Mouse (Mus musculus) megakaryocyte, embryonic 14.5 days (primary cell): ENCODE results near the gene Pde9a. TPM values are rescaled to one million over a fixed set of nuclear protein-coding genes. Genes with fewer than 3 reads are reported as not detected.

Source experiments
- H3K27me3 ChIP-seq: replicated peaks from 2 replicates; pipeline ENCODE3; 2012; ENCODE audit warnings: inconsistent platforms
- H3K36me3 ChIP-seq: replicated peaks from 2 replicates; pipeline ENCODE3; 2012; ENCODE audit warnings: low read length, inconsistent platforms, mixed read lengths
- H3K4me1 ChIP-seq: 2 replicates; pipeline ENCODE4 v1.6.1; 2012; ENCODE audit warnings: inconsistent platforms
- H3K4me3 ChIP-seq: replicated peaks from 2 replicates; pipeline ENCODE3; 2012; ENCODE audit warnings: moderate library complexity, mild to moderate bottlenecking, inconsistent platforms
- H3K9me3 ChIP-seq: 2 replicates; pipeline ENCODE4 v1.6.1; 2012; ENCODE audit warnings: inconsistent platforms
- FLI1 ChIP-seq: IDR thresholded peaks from 2 replicates; pipeline ENCODE4 v1.6.1; 2012; ENCODE audit warnings: low read length, inconsistent platforms, mixed read lengths
- GATA1 ChIP-seq: IDR thresholded peaks from 3 replicates; pipeline ENCODE4 v1.6.1; 2012; ENCODE audit warnings: mixed read lengths, low read length, inconsistent platforms, borderline replicate concordance
- polyA plus RNA-seq: library from polyadenylated mRNA; stranded (reverse); fragments of >175 nt; gene quantifications from 2 replicates; pipeline ENCODE4 v1.2.3, GENCODE M21; 2012; ENCODE audit warnings: low replicate concordance; ENCODE audit not compliant: insufficient read depth

The Pde9a gene
- polyA plus RNA-seq, 1 experiment = not detected

- H3K27me3 ChIP-seq = peaks cover 39% of the 10 kb centered on the region
- H3K4me3 ChIP-seq = no peak overlapping the region
- TF ChIP-seq GATA1 (no peak), FLI1 (no peak)
- H3K4me1 ChIP-seq = peaks cover 3% of the 10 kb centered on the region; the same call in 1 of the 2 replicates
- H3K9me3 ChIP-seq = peaks cover 21% of the 10 kb centered on the region
- no peaks in the 10 kb centered on the region for H3K36me3 ChIP-seq
Measured at GRCm38 (mm10) chr17:31425827-31426698, 40.1 kb downstream of the Pde9a start.

GRCm38 (mm10) chr17:31429402-31429801 lies 43.4 kb downstream of the Pde9a start:
- no peak for TF ChIP-seq GATA1
- TF ChIP-seq FLI1 = no peak
- Histone ChIP-seq H3K27me3 (peaks cover 49% of the 10 kb centered on the region), H3K4me3 (no peak overlapping the region), H3K36me3 (no peaks in the 10 kb centered on the region), H3K9me3 (peaks cover 21% of the 10 kb centered on the region), H3K4me1 (peaks cover 24% of the 10 kb centered on the region; the same call in 1 of the 2 replicates)

- no peaks in the 10 kb centered on the region for H3K36me3 ChIP-seq
- H3K4me1 ChIP-seq = peaks cover 26% of the 10 kb centered on the region; the same call in 1 of the 2 replicates
- TF ChIP-seq GATA1 (no peak), FLI1 (no peak)
- H3K27me3 ChIP-seq = peaks cover 39% of the 10 kb centered on the region
- peak overlapping the region; percentile 69 for H3K4me3 ChIP-seq
- peaks cover 21% of the 10 kb centered on the region for H3K9me3 ChIP-seq
Measured at GRCm38 (mm10) chr17:31432878-31433281, 46.9 kb downstream of the Pde9a start.

- Histone ChIP-seq H3K4me1 (peaks cover 28% of the 10 kb centered on the region; the same call in 1 of the 2 replicates), H3K4me3 (peak overlapping the region; percentile 69), H3K36me3 (no peaks in the 10 kb centered on the region), H3K27me3 (peaks cover 39% of the 10 kb centered on the region), H3K9me3 (peaks cover 21% of the 10 kb centered on the region)
- TF ChIP-seq GATA1 (no peak), FLI1 (no peak)
Measured at GRCm38 (mm10) chr17:31433401-31433928, 47.5 kb downstream of the Pde9a start.

GRCm38 (mm10) chr17:31433978-31434797 lies 48.2 kb downstream of the Pde9a start:
- Histone ChIP-seq H3K4me1 (peaks cover 28% of the 10 kb centered on the region; the same call in 1 of the 2 replicates), H3K9me3 (peaks cover 15% of the 10 kb centered on the region), H3K27me3 (peaks cover 39% of the 10 kb centered on the region), H3K36me3 (no peaks in the 10 kb centered on the region), H3K4me3 (no peak overlapping the region)
- TF ChIP-seq GATA1 (no peak), FLI1 (no peak)

- H3K9me3 ChIP-seq = peaks cover 8% of the 10 kb centered on the region
- H3K36me3 ChIP-seq = no peaks in the 10 kb centered on the region
- TF ChIP-seq FLI1 (no peak), GATA1 (no peak)
- peaks cover 28% of the 10 kb centered on the region; the same call in 1 of the 2 replicates for H3K4me1 ChIP-seq
- H3K27me3 ChIP-seq = peaks cover 39% of the 10 kb centered on the region
- no peak overlapping the region for H3K4me3 ChIP-seq
Measured at GRCm38 (mm10) chr17:31434825-31435325, 48.9 kb downstream of the Pde9a start.

GRCm38 (mm10) chr17:31435934-31436813 lies 50.2 kb downstream of the Pde9a start:
- H3K9me3 ChIP-seq = peaks cover 3% of the 10 kb centered on the region; the same call in 1 of the 2 replicates
- no peaks in the 10 kb centered on the region for H3K36me3 ChIP-seq
- H3K27me3 ChIP-seq = peaks cover 39% of the 10 kb centered on the region
- peaks cover 26% of the 10 kb centered on the region; the same call in 1 of the 2 replicates for H3K4me1 ChIP-seq
- TF ChIP-seq GATA1 (no peak), FLI1 (no peak)
- H3K4me3 ChIP-seq = no peak overlapping the region

GRCm38 (mm10) chr17:31436814-31437406 lies 50.9 kb downstream of the Pde9a start:
- Histone ChIP-seq H3K27me3 (peaks cover 40% of the 10 kb centered on the region), H3K9me3 (peaks cover 4% of the 10 kb centered on the region; the same call in 1 of the 2 replicates), H3K4me1 (peaks cover 26% of the 10 kb centered on the region; the same call in 1 of the 2 replicates), H3K4me3 (no peak overlapping the region), H3K36me3 (no peaks in the 10 kb centered on the region)
- TF ChIP-seq FLI1 (no peak), GATA1 (no peak)

- no peaks in the 10 kb centered on the region for H3K36me3 ChIP-seq
- H3K4me3 ChIP-seq = no peak overlapping the region
- peaks cover 38% of the 10 kb centered on the region for H3K27me3 ChIP-seq
- peaks cover 23% of the 10 kb centered on the region; the same call in 1 of the 2 replicates for H3K4me1 ChIP-seq
- no peak for TF ChIP-seq FLI1
- TF ChIP-seq GATA1 = no peak
- H3K9me3 ChIP-seq = peaks cover 4% of the 10 kb centered on the region; the same call in 1 of the 2 replicates
Measured at GRCm38 (mm10) chr17:31437482-31437881, 51.5 kb downstream of the Pde9a start.
